Mouse (Mus musculus) neural tube, embryonic 12.5 days (tissue): ENCODE results near the gene Tmem104. TPM values are rescaled to one million over a fixed set of nuclear protein-coding genes. Genes with fewer than 3 reads are reported as not detected.

ENCODE experiments used
- ATAC-seq: fragments of 200-750 bp; cut with Nextera tagmentation; 2 replicates; pipeline ENCODE4 v1.8.0; 2017; ENCODE audit warnings: low read depth, mild to moderate bottlenecking, moderate TSS enrichment, moderate library complexity; ENCODE audit not compliant: low FRiP score
- H3K27ac ChIP-seq: fragments of 300-500 bp; sonication (generic); 2 replicates; pipeline ENCODE4 v1.5.1; 2016
- H3K27me3 ChIP-seq: fragments of 300-500 bp; sonication (generic); replicated peaks from 2 replicates; pipeline ENCODE4 v1.6.1; 2016; ENCODE audit warnings: mild to moderate bottlenecking
- H3K36me3 ChIP-seq: fragments of 300-500 bp; sonication (generic); 2 replicates; pipeline ENCODE4 v1.6.1; 2016; ENCODE audit warnings: mild to moderate bottlenecking
- H3K4me1 ChIP-seq: fragments of 300-500 bp; sonication (generic); 2 replicates; pipeline ENCODE4 v1.6.1; 2016
- H3K4me2 ChIP-seq: fragments of 300-500 bp; sonication (generic); replicated peaks from 2 replicates; pipeline ENCODE4 v1.6.1; 2016; ENCODE audit warnings: mild to moderate bottlenecking
- H3K4me3 ChIP-seq: fragments of 300-500 bp; sonication (generic); 2 replicates; pipeline ENCODE4 v1.5.1; 2016
- H3K9ac ChIP-seq: fragments of 300-500 bp; sonication (generic); 2 replicates; pipeline ENCODE4 v1.6.1; 2016; ENCODE audit warnings: mild to moderate bottlenecking
- H3K9me3 ChIP-seq: fragments of 300-500 bp; sonication (generic); 2 replicates; pipeline ENCODE4 v1.6.1; 2016; ENCODE audit warnings: mild to moderate bottlenecking
- WGBS: fragments of 180-500 bp; shearing (Covaris S2); methylation state at CpG from one replicate; pipeline ENCODE4 v1.1.7; 2016; 5-methylcytosine and 5-hydroxymethylcytosine counted together
- polyA plus RNA-seq: library from polyadenylated mRNA; unstranded; fragments of >200 nt; fragmentation: Nextera tagmentation; extraction: Ambion mirVana; gene quantifications from 2 replicates; pipeline ENCODE4 v1.2.1, GENCODE M21; 2016

Tmem104 gene
- polyA plus RNA-seq, 1 experiment from 2014 or later, result 9.7 TPM

DNA sequence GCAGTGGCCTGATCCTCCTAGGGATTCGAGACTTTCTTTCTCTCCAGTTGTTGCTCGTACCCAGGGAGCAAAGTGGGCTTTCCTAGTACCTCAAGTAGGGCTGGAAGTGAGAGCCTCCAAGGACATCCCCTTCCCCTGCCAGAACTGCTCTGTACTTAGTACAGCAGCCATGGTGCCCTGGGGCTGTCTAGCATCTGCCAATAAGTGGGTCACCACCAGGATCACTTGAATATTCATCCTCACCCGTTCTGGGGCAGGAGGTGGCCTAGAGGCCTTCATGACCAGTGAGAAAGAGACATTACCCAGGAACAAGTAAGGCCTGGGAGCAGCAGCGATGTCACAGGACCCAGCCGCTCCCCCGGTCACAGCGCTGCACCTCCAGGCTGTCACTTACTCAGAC lies 22.7 kb downstream of the Tmem104 start:
- 78% methylated on average over 7 of the region's 7 CpGs for WGBS
- no peak for ATAC-seq
- Histone ChIP-seq H3K27ac (no peak overlapping the region), H3K27me3 (peaks cover 4% of the 10 kb centered on the region; the same call in 1 of the 2 replicates), H3K36me3 (peaks cover 15% of the 10 kb centered on the region), H3K9ac (0 out of 2 replicates have a peak overlapping the region, but pooled peaks have one; percentile 8), H3K4me3 (no peak overlapping the region), H3K4me2 (no peak overlapping the region), H3K4me1 (peaks cover 41% of the 10 kb centered on the region), H3K9me3 (no peaks in the 10 kb centered on the region)

DNA sequence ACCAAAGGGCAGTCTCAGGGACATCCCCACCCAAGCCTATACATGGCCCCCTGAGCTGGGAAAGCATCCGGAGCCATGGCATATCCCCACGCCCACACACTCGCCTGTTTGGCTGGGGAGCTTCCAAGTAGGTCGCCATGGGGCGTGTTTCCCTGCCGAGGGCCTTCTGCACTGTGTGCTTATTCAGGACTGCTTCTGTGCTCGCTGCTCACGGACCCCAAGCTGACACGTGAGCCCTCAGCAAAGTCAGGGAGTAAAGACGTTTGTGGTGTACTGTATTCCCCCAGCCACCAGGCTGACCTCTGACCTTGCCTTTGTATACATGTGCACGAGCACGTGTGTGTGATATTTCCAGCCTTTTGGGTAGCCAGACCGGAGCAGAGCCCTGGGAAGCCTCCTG lies 24.8 kb downstream of the Tmem104 start:
- 63% methylated on average over 13 of the region's 13 CpGs for WGBS
- no peak for ATAC-seq
- H3K9ac ChIP-seq, result no peak overlapping the region
- no peak overlapping the region for H3K4me3 ChIP-seq
- H3K4me2 ChIP-seq, result no peak overlapping the region
- peaks cover 9% of the 10 kb centered on the region; the same call in 1 of the 2 replicates for H3K36me3 ChIP-seq
- no peaks in the 10 kb centered on the region for H3K9me3 ChIP-seq
- H3K4me1 ChIP-seq, result peaks cover 25% of the 10 kb centered on the region
- H3K27ac ChIP-seq, result no peak overlapping the region
- peaks cover 4% of the 10 kb centered on the region; the same call in 1 of the 2 replicates for H3K27me3 ChIP-seq

DNA sequence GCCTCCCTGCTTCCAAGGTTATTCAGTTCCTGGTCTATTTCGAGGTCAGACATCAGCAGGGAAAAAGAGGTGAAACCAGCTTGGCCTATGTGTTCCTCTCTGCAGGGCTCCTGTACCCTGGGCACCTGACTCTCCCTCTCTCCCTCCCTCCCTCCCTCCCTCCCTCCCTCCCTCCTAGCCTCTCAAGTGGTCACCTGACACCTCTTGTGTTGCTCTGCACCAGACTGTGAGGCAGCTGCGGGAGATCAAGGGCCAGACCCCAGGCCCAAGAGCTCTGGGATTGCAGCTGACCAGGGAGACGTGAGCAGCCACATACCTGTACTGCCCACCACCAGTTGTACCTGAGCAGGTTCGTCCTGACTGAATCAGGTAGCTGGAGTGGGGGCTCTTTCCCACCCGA lies 27.8 kb downstream of the Tmem104 start:
- Histone ChIP-seq H3K27ac (no peak overlapping the region), H3K27me3 (peaks cover 4% of the 10 kb centered on the region), H3K36me3 (no peaks in the 10 kb centered on the region; the same call in 1 of the 2 replicates), H3K9me3 (no peaks in the 10 kb centered on the region), H3K4me2 (no peak overlapping the region), H3K9ac (no peak overlapping the region), H3K4me3 (no peak overlapping the region), H3K4me1 (peaks cover 12% of the 10 kb centered on the region)
- WGBS, result 37% methylated on average over 5 of the region's 5 CpGs
- ATAC-seq, result no peak

DNA sequence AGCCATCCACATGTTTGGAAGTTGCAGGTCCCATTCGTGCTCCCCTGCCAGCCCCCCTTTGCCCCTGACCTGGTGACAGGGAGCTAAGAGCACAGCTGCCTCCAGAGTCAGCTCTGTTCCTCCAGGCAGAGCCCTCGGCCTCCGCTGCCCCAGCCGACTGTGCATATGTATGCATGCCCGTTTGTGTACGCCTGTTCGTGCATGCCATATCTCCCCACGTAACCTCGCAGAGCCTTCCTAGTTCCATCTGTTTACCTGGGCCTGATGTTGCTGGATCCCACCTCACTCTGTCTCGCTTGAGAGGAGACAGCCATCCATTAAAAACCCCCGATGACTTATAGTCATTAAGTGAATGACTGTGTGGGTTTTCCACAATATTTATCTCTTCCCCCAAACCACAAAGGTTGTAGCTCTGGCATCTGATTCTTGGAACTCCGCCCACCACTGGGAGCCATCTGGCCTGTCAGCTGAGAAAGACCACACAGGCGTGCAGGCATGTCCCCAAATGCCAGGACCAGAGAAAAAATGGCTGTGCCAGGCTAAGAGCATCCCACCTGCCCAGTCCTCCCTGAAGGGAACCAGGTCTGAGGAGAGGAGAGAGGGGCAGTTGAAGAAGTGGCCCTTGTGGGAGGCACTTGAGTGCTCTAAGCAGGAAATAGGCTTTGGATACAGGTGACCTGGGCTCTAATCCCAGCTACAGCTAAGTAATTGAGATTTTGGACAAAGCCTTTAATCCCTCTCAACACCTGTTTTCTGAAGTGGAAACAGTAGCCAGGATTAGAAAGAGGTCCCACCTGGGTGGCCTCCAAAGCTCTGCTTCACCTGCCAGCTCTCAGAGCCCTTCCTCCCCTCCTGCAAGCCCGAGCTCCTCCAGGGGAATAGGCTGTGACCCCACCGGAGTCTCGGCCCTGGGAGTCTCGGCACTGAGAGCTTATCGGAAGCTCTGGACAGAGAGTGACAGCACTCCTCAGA lies 30.4 kb downstream of the Tmem104 start:
- H3K4me3 ChIP-seq, result no peak overlapping the region
- no peak overlapping the region for H3K9ac ChIP-seq
- H3K27me3 ChIP-seq, result peaks cover 4% of the 10 kb centered on the region
- WGBS, result 67% methylated on average over 18 of the region's 18 CpGs
- H3K4me2 ChIP-seq, result no peak overlapping the region
- ATAC-seq, result no peak
- H3K9me3 ChIP-seq, result no peaks in the 10 kb centered on the region
- H3K27ac ChIP-seq, result no peak overlapping the region
- no peaks in the 10 kb centered on the region for H3K36me3 ChIP-seq
- peaks cover 16% of the 10 kb centered on the region for H3K4me1 ChIP-seq

DNA sequence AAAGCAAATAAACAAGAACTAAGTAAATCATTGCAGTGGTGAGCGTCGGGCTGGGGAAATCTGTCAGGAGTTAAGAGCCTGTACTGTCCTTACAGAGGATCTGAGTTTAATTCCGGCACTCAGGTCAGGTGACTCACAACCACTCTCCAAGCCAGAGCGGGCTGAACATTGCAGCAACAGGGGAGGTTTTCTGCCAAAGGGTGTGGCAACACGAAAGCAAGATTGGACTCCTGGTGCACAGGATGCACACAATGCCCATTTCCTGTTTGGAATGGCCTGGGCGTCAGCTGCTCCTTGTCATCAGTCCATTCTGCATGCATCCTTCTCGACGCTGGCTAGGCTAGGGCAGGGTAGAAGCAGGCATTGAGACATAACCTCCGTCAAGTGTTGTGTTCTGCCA lies 32.0 kb downstream of the Tmem104 start:
- Histone ChIP-seq H3K9ac (no peak overlapping the region), H3K27ac (no peak overlapping the region), H3K9me3 (no peaks in the 10 kb centered on the region), H3K4me1 (peaks cover 27% of the 10 kb centered on the region), H3K4me2 (no peak overlapping the region), H3K4me3 (no peak overlapping the region), H3K36me3 (no peaks in the 10 kb centered on the region), H3K27me3 (peaks cover 4% of the 10 kb centered on the region)
- WGBS, result 84% methylated on average over 9 of the region's 9 CpGs
- ATAC-seq, result no peak

DNA sequence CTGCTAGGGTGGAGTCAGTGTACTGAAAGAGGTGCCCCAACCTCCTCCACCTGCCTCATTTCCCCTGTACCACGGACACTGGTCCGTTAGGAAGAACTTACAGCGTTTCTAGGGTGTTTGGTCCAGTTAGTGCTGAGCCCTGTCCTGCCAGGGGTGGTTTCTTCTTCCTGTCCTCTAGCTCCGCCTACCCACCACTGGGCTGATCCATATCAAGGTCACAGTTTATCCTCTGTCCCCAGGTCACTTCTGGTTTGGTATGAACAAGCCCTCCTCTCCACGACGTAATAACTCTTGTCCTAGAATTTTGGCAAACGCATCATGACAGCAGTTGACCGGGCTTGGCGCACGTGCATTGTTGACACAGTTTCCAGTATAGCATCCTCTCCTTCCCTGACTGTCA lies 32.4 kb downstream of the Tmem104 start:
- ATAC-seq, result no peak
- 92% methylated on average over 10 of the region's 10 CpGs for WGBS
- H3K9ac ChIP-seq, result no peak overlapping the region
- no peaks in the 10 kb centered on the region for H3K36me3 ChIP-seq
- H3K27me3 ChIP-seq, result peaks cover 2% of the 10 kb centered on the region
- H3K9me3 ChIP-seq, result no peaks in the 10 kb centered on the region
- H3K4me2 ChIP-seq, result no peak overlapping the region
- H3K27ac ChIP-seq, result no peak overlapping the region
- H3K4me1 ChIP-seq, result peaks cover 27% of the 10 kb centered on the region
- no peak overlapping the region for H3K4me3 ChIP-seq

DNA sequence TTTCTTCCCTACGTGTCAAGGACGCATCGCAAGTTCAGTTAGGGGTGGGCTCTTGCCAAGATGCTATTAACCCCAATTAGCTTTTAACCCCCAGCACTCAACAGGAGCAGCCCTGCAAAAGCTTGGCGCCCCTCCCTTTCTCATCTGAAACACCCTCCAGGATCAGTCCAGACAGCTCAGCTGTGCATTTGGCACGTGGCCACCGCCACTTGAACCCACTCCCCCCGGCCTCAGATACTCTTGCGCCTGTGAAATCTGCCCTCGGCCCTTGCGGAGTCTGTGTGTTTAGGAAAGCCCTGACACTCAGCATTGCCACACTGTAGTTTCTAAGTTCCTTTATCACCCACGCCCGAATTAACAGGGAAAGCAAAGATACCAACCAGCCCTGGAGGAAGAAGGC lies 34.8 kb downstream of the Tmem104 start:
- ATAC-seq, result no peak
- Histone ChIP-seq H3K9me3 (no peaks in the 10 kb centered on the region), H3K4me2 (no peak overlapping the region), H3K27ac (no peak overlapping the region), H3K27me3 (no peaks in the 10 kb centered on the region; the same call in 1 of the 2 replicates), H3K36me3 (no peaks in the 10 kb centered on the region), H3K9ac (no peak overlapping the region), H3K4me1 (peaks cover 38% of the 10 kb centered on the region), H3K4me3 (no peak overlapping the region)
- 63% methylated on average over 12 of the region's 12 CpGs for WGBS

DNA sequence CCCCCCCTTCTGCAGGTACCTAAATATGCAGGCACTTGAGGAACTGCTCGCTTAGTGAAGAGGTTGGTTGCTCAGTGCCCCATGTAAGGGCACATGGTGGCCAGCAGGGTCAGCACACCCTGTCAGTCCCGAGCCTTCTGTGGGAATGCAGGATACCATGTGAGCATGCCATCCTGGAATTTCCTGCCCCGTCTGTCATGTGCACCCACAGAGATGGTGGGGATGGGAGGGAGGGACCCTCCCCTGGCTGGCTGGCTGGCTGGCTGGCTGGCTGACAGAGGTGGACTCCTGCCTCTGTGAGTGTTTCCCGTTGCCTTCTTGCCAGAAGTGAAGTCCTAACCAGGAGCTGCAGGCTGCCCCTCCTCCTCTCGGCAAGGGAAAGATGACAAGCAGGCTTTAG lies 35.3 kb downstream of the Tmem104 start:
- no peak for ATAC-seq
- Histone ChIP-seq H3K27me3 (no peaks in the 10 kb centered on the region; the same call in 1 of the 2 replicates), H3K4me2 (no peak overlapping the region), H3K9me3 (no peaks in the 10 kb centered on the region), H3K4me1 (peaks cover 37% of the 10 kb centered on the region), H3K9ac (no peak overlapping the region), H3K36me3 (no peaks in the 10 kb centered on the region), H3K4me3 (no peak overlapping the region), H3K27ac (no peak overlapping the region)
- 49% methylated on average over 5 of the region's 5 CpGs for WGBS

DNA sequence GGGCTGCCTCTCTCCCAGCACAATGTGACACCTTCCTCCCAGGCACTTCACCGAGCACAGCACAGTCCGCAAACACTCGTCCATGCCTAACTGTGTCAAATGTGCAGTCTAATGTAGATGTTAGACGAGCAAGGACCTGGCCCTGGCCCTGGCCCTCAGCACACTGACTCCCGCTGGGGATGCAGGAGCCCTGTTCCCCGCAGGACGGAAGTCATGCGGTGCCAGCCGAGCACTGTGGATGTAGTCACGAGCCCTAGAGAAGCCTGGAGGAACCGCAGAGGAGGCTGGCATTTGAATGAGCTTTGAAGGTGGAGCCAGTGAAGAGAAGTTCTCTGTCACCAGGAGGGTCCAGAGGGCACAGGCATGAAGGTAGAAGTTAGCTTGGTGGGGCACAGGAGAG lies 36.2 kb downstream of the Tmem104 start:
- Histone ChIP-seq H3K9ac (no peak overlapping the region), H3K27ac (no peak overlapping the region), H3K36me3 (no peaks in the 10 kb centered on the region), H3K4me1 (peaks cover 45% of the 10 kb centered on the region), H3K4me2 (no peak overlapping the region), H3K4me3 (no peak overlapping the region), H3K27me3 (peaks cover 4% of the 10 kb centered on the region; the same call in 1 of the 2 replicates), H3K9me3 (no peaks in the 10 kb centered on the region)
- ATAC-seq, result no peak
- WGBS, result 70% methylated on average over 11 of the region's 11 CpGs

DNA sequence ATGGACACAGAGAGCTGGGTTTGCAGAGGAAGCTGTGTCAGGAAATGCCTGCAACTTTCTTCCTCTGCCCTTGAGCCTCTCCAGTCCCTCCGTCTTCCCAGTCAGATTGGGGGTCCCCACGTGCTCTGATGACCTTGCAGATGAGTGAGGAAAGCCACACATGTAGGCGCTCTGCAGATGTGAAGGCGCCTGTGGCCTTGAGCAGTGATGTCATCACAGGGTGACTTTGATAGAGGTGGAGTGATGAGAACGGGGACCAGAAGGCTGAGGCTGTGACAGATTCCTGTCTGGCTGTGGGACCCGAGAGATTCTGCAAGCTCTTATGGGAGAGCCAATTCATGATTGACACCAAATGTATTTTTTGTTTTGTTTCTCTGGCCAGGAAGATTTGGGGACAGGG lies 36.6 kb downstream of the Tmem104 start:
- WGBS, result 78% methylated on average over 6 of the region's 6 CpGs
- Histone ChIP-seq H3K9ac (no peak overlapping the region), H3K36me3 (no peaks in the 10 kb centered on the region), H3K27ac (no peak overlapping the region), H3K4me3 (no peak overlapping the region), H3K27me3 (peaks cover 4% of the 10 kb centered on the region; the same call in 1 of the 2 replicates), H3K9me3 (no peaks in the 10 kb centered on the region), H3K4me2 (no peak overlapping the region), H3K4me1 (peaks cover 45% of the 10 kb centered on the region)
- ATAC-seq, result no peak

DNA sequence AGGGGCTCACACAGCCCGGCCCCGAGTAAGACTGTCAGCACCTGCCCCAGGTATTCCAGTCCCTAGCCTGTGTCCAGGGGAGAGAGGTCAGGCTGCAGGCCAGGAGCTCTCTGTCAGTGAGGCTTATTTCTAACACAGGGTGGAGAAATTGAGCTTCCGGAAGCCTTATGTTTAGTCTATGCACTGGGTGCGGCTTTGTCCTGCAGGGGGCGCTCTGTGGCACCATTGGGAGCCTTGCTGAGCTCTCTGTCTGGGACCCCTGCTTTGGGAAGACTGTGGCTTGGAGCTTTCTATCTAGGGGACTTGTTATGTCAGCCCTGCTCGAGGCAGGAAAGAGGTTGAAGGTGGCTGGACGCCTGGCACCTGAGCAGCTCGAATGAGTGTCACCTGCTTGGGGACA lies 37.6 kb downstream of the Tmem104 start:
- 44% methylated on average over 8 of the region's 8 CpGs for WGBS
- no peak for ATAC-seq
- H3K27ac ChIP-seq, result no peak overlapping the region

DNA sequence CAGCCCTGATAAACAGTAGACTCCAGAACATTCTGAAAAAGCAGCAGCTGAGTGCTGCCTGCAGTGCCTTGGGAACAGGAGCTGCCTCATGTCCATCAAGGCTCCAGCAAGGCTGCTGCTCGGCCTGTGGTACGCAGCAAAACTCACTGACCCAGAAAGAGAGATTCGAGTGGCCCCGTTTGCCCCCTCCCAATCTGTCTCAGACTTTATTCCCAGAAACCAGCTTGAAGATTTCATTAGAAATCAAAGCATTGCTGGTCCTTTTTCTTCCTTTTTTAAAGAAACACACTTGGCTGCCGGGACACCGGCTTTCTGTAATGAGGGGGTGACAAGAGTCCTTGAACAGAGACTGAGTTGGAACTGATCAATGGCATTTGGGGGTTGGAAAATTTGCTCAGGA lies 38.0 kb downstream of the Tmem104 start:
- peaks cover 50% of the 10 kb centered on the region for H3K4me1 ChIP-seq
- H3K9me3 ChIP-seq, result no peaks in the 10 kb centered on the region
- no peak overlapping the region for H3K4me2 ChIP-seq
- ATAC-seq, result no peak
- no peaks in the 10 kb centered on the region for H3K36me3 ChIP-seq
- no peak overlapping the region for H3K27ac ChIP-seq
- no peak overlapping the region for H3K9ac ChIP-seq
- no peak overlapping the region for H3K4me3 ChIP-seq
- 71% methylated on average over 6 of the region's 6 CpGs for WGBS
- H3K27me3 ChIP-seq, result 0 out of 2 replicates have a peak, but pooled peaks cover 4% of the 10 kb centered on the region

More for the DNA sequence above, 37.6 kb downstream of the Tmem104 start:
- H3K9me3 ChIP-seq, result no peaks in the 10 kb centered on the region
- peaks cover 50% of the 10 kb centered on the region for H3K4me1 ChIP-seq
- H3K4me3 ChIP-seq, result no peak overlapping the region
- H3K4me2 ChIP-seq, result no peak overlapping the region
- H3K36me3 ChIP-seq, result no peaks in the 10 kb centered on the region
- H3K27me3 ChIP-seq, result 0 out of 2 replicates have a peak, but pooled peaks cover 4% of the 10 kb centered on the region
- no peak overlapping the region for H3K9ac ChIP-seq
